Mouse (Mus musculus): Measurements from ENCODE around the gene Antxr1.

- no peak for TF ChIP-seq CTCF (IDR thresholded peaks at IDR 0.05; ENCODE audit: low read depth)
- TF ChIP-seq EP300 (IDR thresholded peaks at IDR 0.05; ENCODE audit: low read depth), result no peak
These were observed 231.4 kb downstream of the Antxr1 start, which contains the start of gene D6Ertd527e for GRCm38 (mm10) chr6:87104123-87104796.
